Comparison of ENCODE assay signal across 18 mouse cellular contexts in genomic region chr1:136333071-136333470, GRCm38 (mm10).
"Had no signal": no experiment of that assay in that cellular context is flagged by ENCODE, and none has a peak within 500 bp of the region (broad histone marks: within the 10 kb centered on the region; RNA-seq: fewer than 3 reads in every experiment).

No protein-coding gene starts in this region.

- H3K27me3 ChIP-seq: liver, embryonic 15.5 days; lung, embryonic 15.5 days; neural tube, embryonic 12.5 days; stomach, embryonic 15.5 days had no signal

- DNase-seq: liver, postnatal 0 days; lung, adult 2 months; lung, postnatal 14 days; lung, postnatal 36 days; midbrain, embryonic 14.5 days; right cerebral cortex, postnatal 14 days; thymus, adult 2 months; thymus, postnatal 25 days; thymus, postnatal 4 days had no signal

- H3K4me1 ChIP-seq: lung, embryonic 15.5 days; megakaryocyte, embryonic 14.5 days; neural tube, embryonic 12.5 days; stomach, embryonic 15.5 days had no signal

- H3K4me3 ChIP-seq: liver, embryonic 15.5 days; lung, embryonic 15.5 days; megakaryocyte, embryonic 14.5 days; neural tube, embryonic 12.5 days; stomach, embryonic 15.5 days had no signal

- H3K36me3 ChIP-seq: lung, embryonic 15.5 days; stomach, embryonic 15.5 days had no signal

- H3K27ac ChIP-seq: liver, embryonic 15.5 days; lung, embryonic 15.5 days; macrophage; neural tube, embryonic 12.5 days; stomach, embryonic 15.5 days; stomach, postnatal 0 days had no signal

- H3K9ac ChIP-seq: liver, embryonic 15.5 days; liver, postnatal 0 days; lung, embryonic 15.5 days; neural tube, embryonic 12.5 days; stomach, embryonic 15.5 days had no signal

- ATAC-seq: liver, postnatal 0 days; lung, postnatal 0 days; midbrain, embryonic 16.5 days had no signal

- H3K9me3 ChIP-seq: liver, embryonic 15.5 days; lung, embryonic 15.5 days; neural tube, embryonic 12.5 days; stomach, embryonic 15.5 days had no signal

- H3K4me2 ChIP-seq: liver, embryonic 15.5 days; lung, embryonic 15.5 days; neural tube, embryonic 12.5 days; stomach, embryonic 15.5 days had no signal
